Mouse (Mus musculus) ovary, postnatal 10 days (tissue): ENCODE results near the gene Nampt.

Source experiments
- DNase-seq: peaks from one replicate; pipeline ENCODE4 v3.0.0; 2022; ENCODE audit warnings: low spot score

Gene Nampt

GRCm38 (mm10) chr12:32819416-32819815 lies at the start of gene Nampt:
Gene Nampt, plus strand, starts transcription at chr12:32819545.
- no peak for DNase-seq

GRCm38 (mm10) chr12:32770766-32771165 lies 48.6 kb upstream of the Nampt start:
- no peak for DNase-seq

GRCm38 (mm10) chr12:32774592-32774991 lies 44.8 kb upstream of the Nampt start:
- no peak for DNase-seq

GRCm38 (mm10) chr12:32789092-32789491 lies 30.3 kb upstream of the Nampt start:
- no peak for DNase-seq

GRCm38 (mm10) chr12:32795765-32796471 lies 23.4 kb upstream of the Nampt start:
- DNase-seq, result no peak

- no peak for DNase-seq
Measured at GRCm38 (mm10) chr12:32797438-32797837, 21.9 kb upstream of the Nampt start.

- DNase-seq, result no peak
Measured at GRCm38 (mm10) chr12:32801078-32801477, 18.3 kb upstream of the Nampt start.

- DNase-seq, result no peak
Measured at GRCm38 (mm10) chr12:32805559-32805958, 13.8 kb upstream of the Nampt start.

- DNase-seq, result peak; percentile 89
Measured at GRCm38 (mm10) chr12:32819823-32820605, 669 bp downstream of the Nampt start.

GRCm38 (mm10) chr12:32820688-32821503 lies 1.6 kb downstream of the Nampt start:
- peak; percentile 34 for DNase-seq

GRCm38 (mm10) chr12:32821504-32822011 lies 2.2 kb downstream of the Nampt start:
- DNase-seq, result no peak

GRCm38 (mm10) chr12:32822066-32822465 lies 2.7 kb downstream of the Nampt start:
- DNase-seq, result no peak

- DNase-seq, result no peak
Measured at GRCm38 (mm10) chr12:32824586-32824985, 5.2 kb downstream of the Nampt start.

GRCm38 (mm10) chr12:32826971-32827370 lies 7.6 kb downstream of the Nampt start:
- DNase-seq, result no peak

GRCm38 (mm10) chr12:32828137-32828760 lies 8.9 kb downstream of the Nampt start:
- no peak for DNase-seq

- no peak for DNase-seq
Measured at GRCm38 (mm10) chr12:32829321-32830090, 10.2 kb downstream of the Nampt start.

- DNase-seq, result no peak
Measured at GRCm38 (mm10) chr12:32832076-32832475, 12.7 kb downstream of the Nampt start.

GRCm38 (mm10) chr12:32834781-32835180 lies 15.4 kb downstream of the Nampt start:
- DNase-seq, result no peak

GRCm38 (mm10) chr12:32835235-32835634 lies 15.9 kb downstream of the Nampt start:
- DNase-seq, result no peak

GRCm38 (mm10) chr12:32838406-32838805 lies 19.1 kb downstream of the Nampt start:
- no peak for DNase-seq

GRCm38 (mm10) chr12:32838954-32839353 lies 19.6 kb downstream of the Nampt start:
- no peak for DNase-seq
